In the genomic region with DNA sequence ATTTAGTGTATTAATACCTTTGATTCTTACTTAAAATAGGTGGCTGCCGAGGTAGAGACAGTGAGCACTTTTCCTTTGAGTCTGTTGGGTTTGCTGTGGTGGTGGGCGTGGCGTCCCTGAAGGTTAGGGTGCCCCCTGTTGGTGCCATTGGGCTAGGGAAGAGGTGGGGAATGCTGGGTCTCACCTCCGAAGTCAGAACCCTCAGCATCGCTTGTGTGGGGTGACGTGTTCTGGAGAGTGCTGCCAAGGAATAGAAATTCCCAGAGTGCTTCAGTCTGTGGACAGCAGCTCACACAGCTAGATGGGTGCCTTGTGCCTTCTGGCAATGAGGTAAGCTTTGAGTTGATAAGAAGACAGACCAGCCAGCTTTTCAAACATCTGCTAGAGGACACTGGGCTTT, we compare ENCODE assay signal across 10 mouse cellular contexts.
DNase-seq lines count a peak whose midpoint lies in the region; ATAC-seq and TF ChIP-seq lines count a peak whose summit lies in the region.
"Had no signal": no experiment of that assay in that cellular context is flagged by ENCODE, and none has a peak within 500 bp of the region (broad histone marks: within the 10 kb centered on the region; RNA-seq: fewer than 3 reads in every experiment).

No protein-coding gene starts in this region.

- H3K9me3 ChIP-seq in embryonic facial prominence, embryonic 14.5 days (ENCODE audit: control insufficient read depth, low read length), result no peaks in the 10 kb centered on the region
- H3K9me3 ChIP-seq in embryonic facial prominence, embryonic 10.5 days, result no peaks in the 10 kb centered on the region
- H3K9me3 ChIP-seq in lung, embryonic 14.5 days (ENCODE audit: low read depth, low read length), result no peaks in the 10 kb centered on the region
- H3K9me3 ChIP-seq: hindbrain, embryonic 15.5 days; liver, embryonic 15.5 days had no signal

- no peak overlapping the region for H3K4me2 ChIP-seq in embryonic facial prominence, embryonic 14.5 days (ENCODE audit: low read depth, low read length)
- no peak overlapping the region for H3K4me2 ChIP-seq in lung, embryonic 14.5 days
- H3K4me2 ChIP-seq: hindbrain, embryonic 15.5 days; liver, embryonic 15.5 days had no signal

- no peaks in the 10 kb centered on the region for H3K27me3 ChIP-seq in embryonic facial prominence, embryonic 14.5 days (replicated peaks; ENCODE audit: control insufficient read depth, insufficient read depth, low read length)
- no peaks in the 10 kb centered on the region for H3K27me3 ChIP-seq in embryonic facial prominence, embryonic 10.5 days (replicated peaks; ENCODE audit: low read depth, poor library complexity, severe bottlenecking)
- H3K27me3 ChIP-seq in lung, embryonic 14.5 days (ENCODE audit: insufficient read depth, low read length), result no peaks in the 10 kb centered on the region
- H3K27me3 ChIP-seq: hindbrain, embryonic 15.5 days had no signal

- H3K27ac ChIP-seq in embryonic facial prominence, embryonic 14.5 days (replicated peaks; ENCODE audit: low read depth, low read length), result peak overlapping the region; percentile 36
- H3K27ac ChIP-seq in embryonic facial prominence, embryonic 10.5 days (replicated peaks), result no peak overlapping the region
- no peak overlapping the region for H3K27ac ChIP-seq in lung, embryonic 14.5 days (ENCODE audit: low read depth)
- H3K27ac ChIP-seq: hindbrain, embryonic 15.5 days; liver, embryonic 15.5 days had no signal

- peaks cover 10% of the 10 kb centered on the region; the same call in 1 of the 2 replicates for H3K4me1 ChIP-seq in embryonic facial prominence, embryonic 14.5 days (ENCODE audit: control insufficient read depth, insufficient read depth, low read length)
- H3K4me1 ChIP-seq in embryonic facial prominence, embryonic 10.5 days, result peaks cover 25% of the 10 kb centered on the region
- H3K4me1 ChIP-seq in lung, embryonic 14.5 days (ENCODE audit: insufficient read depth), result peaks cover 2% of the 10 kb centered on the region; the same call in 1 of the 2 replicates

- 0 out of 2 replicates have a peak, but pooled peaks have one; percentile 17 for ATAC-seq in embryonic facial prominence, embryonic 14.5 days (ENCODE audit: low read depth)
- no peak for ATAC-seq in lung, embryonic 14.5 days (ENCODE audit: insufficient read depth)

- WGBS in embryonic facial prominence, embryonic 14.5 days, result 80% methylated on average over 6 of the region's 6 CpGs
- 79% methylated on average over 6 of the region's 6 CpGs for WGBS in embryonic facial prominence, embryonic 10.5 days
- 70% methylated on average over 6 of the region's 6 CpGs for WGBS in lung, embryonic 14.5 days

- intact Hi-C loops in heart, postnatal 14 days (cut with DNase I), result no loop called here

- peak; percentile 46 for TF ChIP-seq CTCF in lung, embryonic 14.5 days (IDR thresholded peaks at IDR 0.05; ENCODE audit: low read depth)

- no peaks in the 10 kb centered on the region for H3K36me3 ChIP-seq in embryonic facial prominence, embryonic 14.5 days (ENCODE audit: control insufficient read depth, insufficient read depth, low read length)
- no peaks in the 10 kb centered on the region for H3K36me3 ChIP-seq in embryonic facial prominence, embryonic 10.5 days (replicated peaks)
- H3K36me3 ChIP-seq in lung, embryonic 14.5 days (ENCODE audit: insufficient read depth), result no peaks in the 10 kb centered on the region
- H3K36me3 ChIP-seq: hindbrain, embryonic 15.5 days; liver, embryonic 15.5 days had no signal

- H3K4me3 ChIP-seq in embryonic facial prominence, embryonic 14.5 days (ENCODE audit: low read depth, low read length), result no peak overlapping the region
- H3K4me3 ChIP-seq in embryonic facial prominence, embryonic 10.5 days, result no peak overlapping the region
- H3K4me3 ChIP-seq in lung, embryonic 14.5 days (ENCODE audit: low read depth, low read length), result no peak overlapping the region
- H3K4me3 ChIP-seq: hindbrain, embryonic 15.5 days; liver, embryonic 15.5 days had no signal

- no peak overlapping the region for H3K9ac ChIP-seq in embryonic facial prominence, embryonic 14.5 days (ENCODE audit: low read depth, low read length)
- H3K9ac ChIP-seq in lung, embryonic 14.5 days, result no peak overlapping the region
- H3K9ac ChIP-seq: hindbrain, embryonic 15.5 days; liver, embryonic 15.5 days had no signal

- no peak for DNase-seq in embryonic facial prominence, embryonic 14.5 days (ENCODE audit: low spot score)
- no peak for DNase-seq in embryonic facial prominence, embryonic 10.5 days (ENCODE audit: low spot score)
- peak; percentile 11 for DNase-seq in lung, embryonic 14.5 days
- DNase-seq in lung, adult 18-20 months, result no peak
- DNase-seq in heart, postnatal 14 days, result peak; percentile 33 to 39
- peak; percentile 60 for DNase-seq in testis, postnatal 10 days (ENCODE audit: low spot score)
- DNase-seq in right cerebral cortex, postnatal 14 days, result no peak
- DNase-seq in kidney, postnatal 10 days, result no peak

Comparison
In these comparisons a context has a peak if more than half of its experiments do, and no peak if none do; other contexts are left out.
1. DNase-seq: peak in lung, embryonic 14.5 days (single experiment), heart, postnatal 14 days (2 of 2) and testis, postnatal 10 days (single experiment); none in embryonic facial prominence, embryonic 14.5 days (single experiment), embryonic facial prominence, embryonic 10.5 days (single experiment), lung, adult 18-20 months (0 of 2), right cerebral cortex, postnatal 14 days (single experiment) and kidney, postnatal 10 days (single experiment).